Mouse (Mus musculus) CH12F3 (cell line): ENCODE results near the gene Gm17545.
"Not testable (repeated sequence)": the region's sequence is repeated elsewhere in the genome, so short reads cannot be mapped to it uniquely, and the experiment has no call there.

Experiments used
- in situ Hi-C: fragments of 300-500 bp; cut with MboI; formaldehyde crosslinking; loops from 2 replicates; pipeline ENCODE4 v1.14.3; 2020; ENCODE audit warnings: low sequenced_read_pairs

The Gm17545 gene

DNA sequence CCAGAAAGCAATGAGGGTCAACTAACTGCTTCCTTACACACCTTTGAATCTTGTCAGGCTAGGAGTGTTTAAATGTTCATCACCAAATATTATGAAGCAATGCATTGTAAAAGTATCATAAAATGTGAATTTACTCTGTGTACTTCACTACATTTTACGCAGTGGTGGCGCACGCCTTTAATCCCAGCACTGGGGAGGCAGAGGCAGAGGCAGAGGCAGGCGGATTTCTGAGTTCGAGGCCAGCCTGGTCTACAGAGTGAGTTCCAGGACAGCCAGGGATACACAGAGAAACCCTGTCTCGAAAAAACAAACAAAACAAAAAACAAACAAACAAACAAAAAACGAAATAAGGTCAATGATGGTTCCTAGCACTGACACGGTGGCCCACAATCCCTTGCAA, at the start of gene Gm17545:
Gene Gm17545, plus strand, starts transcription at position 301 of the 400 bp plus-strand sequence.
- in situ Hi-C loops = not testable (repeated sequence)

- in situ Hi-C loops = no loop called here
Observed at GRCm38 (mm10) chr9:22405414-22405813, 48.7 kb upstream of the Gm17545 start.

DNA sequence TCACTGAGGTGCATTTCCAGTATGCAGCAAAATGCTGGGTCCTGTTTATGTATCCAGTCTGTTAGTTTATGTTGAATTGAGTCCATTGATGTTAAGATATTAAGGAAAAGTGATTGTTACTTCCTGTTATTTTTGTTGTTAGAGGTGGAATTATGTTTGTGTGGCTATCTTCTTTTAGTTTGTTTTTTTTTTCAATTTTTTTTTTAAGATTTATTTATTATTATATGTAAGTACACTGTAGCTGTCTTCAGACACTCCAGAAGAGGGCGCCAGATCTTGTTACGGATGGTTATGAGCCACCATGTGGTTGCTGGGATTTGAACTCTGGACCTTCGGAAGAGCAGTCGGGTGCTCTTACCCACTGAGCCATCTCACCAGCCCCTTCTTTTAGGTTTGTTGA, 46.5 kb upstream of the Gm17545 start:
- in situ Hi-C loops = not testable (repeated sequence)

DNA sequence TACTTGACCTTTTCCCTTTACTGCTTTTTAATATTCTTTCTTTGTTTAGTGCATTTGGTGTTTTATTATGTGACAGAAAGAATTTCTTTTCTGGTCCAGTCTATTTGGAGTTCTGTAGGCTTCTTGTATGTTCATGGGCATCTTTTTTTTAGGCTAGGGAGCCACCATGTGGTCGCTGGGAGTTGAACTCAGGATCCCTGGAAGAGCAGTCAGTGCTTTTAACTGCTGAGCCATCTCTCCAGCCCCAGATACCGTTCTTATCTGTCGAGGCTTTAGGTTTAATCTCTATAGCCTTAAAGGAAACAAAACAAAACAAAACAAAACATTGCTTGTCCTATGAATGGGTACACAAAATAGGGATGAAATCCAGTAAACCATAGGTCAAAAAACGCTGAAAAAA, 45.7 kb upstream of the Gm17545 start:
- in situ Hi-C loops = not testable (repeated sequence)

DNA sequence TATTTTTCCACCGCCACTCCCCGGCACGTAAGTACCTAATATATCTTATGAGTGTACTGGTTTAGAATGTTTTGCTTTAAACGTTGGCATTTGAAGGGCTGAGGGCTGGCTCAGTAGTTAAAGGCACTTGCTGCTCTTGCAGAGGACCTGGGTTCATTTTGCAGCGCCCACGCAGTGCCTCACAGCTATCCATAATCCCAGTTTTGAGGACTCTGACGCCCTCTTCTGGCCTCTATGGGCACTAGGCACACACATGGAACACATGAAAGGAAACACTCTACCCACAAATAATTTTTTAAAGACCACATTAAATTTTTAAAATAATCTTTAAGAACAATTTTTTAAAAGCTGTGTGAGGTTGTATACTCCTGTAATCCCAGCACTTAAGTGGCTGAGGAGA, 44.6 kb upstream of the Gm17545 start:
- in situ Hi-C loops = no loop called here

DNA sequence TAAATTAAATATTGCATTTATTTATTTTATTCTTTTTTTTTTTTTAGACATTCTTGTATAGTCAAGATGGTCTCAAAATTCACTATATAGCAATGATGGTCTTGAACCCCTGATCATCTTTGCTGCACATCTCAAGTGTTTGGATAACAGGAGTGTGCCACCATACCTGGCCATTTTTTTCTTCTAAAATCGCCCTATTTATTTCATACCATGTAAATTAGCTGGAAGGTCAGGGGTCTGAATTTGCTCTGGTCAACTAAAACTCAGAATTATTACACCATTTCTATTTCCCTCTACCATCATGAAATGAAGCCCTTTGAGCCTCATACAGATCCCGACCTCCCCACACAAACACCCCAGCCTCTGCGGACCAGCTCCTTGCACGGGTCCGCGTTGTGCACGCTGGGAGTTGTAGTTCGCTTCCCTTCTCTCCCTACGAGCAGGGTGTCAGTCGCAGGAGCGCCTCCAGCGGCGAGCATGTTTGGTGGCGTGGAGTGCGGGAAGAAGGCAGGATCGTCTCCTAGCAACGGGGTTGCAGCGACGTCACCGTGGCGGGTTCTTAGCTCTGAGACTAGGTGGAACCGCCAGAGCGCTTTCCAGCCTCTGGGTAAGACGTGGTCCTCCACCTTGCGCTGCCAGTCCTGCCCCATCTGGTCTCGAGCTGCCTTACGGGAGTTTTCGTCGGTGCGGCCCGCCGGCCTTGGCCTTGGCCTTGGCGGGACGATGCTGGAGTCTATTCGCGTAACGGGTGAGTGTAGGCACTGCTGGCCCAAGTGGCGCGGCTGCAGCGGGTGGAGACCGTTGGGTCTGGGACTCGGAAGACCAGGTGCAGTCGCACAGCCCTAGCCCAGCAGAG, 42.9 kb upstream of the Gm17545 start, which contains the start of gene 9530077C05Rik:
Gene 9530077C05Rik, plus strand, starts transcription at position 512 of the 856 bp plus-strand sequence.
- in situ Hi-C loops = no loop called here

DNA sequence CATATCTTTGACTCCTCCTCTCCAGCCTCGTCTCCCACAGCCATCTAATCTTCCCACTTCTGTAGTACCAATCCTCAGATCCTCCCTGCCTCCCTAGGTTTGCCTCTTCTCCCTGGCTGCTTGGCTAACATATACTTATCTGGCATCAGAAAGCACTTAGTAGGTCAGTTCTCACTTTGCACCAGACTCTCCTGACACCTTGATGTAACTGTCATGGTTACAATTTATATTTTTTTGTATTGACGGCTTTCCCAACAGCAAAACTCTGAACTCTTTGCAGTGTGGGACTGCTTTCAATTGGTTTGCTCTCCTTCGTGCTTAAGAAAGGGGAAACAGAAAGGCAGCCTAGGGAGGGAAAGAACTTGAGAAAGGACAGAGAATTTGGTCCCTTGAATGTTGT, 37.9 kb upstream of the Gm17545 start:
- in situ Hi-C loops = no loop called here

- in situ Hi-C loops = no loop called here
Observed at GRCm38 (mm10) chr9:22417547-22417946, 36.5 kb upstream of the Gm17545 start.

DNA sequence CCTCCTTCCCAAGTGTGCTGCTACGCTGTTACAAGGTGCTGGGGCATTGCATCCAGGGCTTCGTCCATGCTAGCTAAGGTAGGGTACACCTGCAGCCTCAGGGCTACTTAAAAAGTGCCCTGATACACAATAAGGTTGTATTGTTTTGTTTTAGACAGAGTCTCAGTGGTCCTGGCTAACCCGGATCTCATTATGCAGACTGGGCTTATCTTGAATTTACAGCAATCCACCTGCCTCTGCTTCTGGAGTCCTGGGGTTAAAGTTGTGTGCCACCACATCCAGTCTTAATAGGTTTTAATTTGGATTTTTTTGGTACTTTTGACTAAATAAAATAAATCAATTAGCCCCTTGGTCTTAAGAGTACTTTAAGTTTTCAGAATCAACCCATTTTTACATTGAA, 34.2 kb upstream of the Gm17545 start:
- in situ Hi-C loops = no loop called here

DNA sequence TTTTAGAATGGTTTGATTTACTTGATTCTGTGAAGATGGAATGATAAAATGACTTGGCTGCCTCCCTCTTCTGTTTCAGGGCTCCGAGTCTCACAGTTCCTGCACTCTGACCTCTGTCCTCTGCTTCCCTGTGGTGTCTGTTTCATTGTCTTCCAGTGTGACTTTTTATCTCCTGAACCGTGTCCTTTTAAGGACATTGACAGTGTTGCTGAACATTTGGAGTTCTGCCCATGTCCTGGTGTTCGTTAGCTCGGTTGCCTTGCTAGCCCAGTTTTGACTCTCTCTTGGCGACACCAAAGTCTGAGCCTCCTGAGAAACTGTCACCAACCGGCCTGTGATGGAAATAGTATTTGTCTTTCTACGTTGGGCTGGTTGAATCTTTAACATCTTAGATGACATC, 33.6 kb upstream of the Gm17545 start:
- in situ Hi-C loops = no loop called here

GRCm38 (mm10) chr9:22422559-22422958, 31.5 kb upstream of the Gm17545 start:
- in situ Hi-C loops = no loop called here

GRCm38 (mm10) chr9:22423507-22423906, 30.6 kb upstream of the Gm17545 start:
- in situ Hi-C loops = no loop called here

DNA sequence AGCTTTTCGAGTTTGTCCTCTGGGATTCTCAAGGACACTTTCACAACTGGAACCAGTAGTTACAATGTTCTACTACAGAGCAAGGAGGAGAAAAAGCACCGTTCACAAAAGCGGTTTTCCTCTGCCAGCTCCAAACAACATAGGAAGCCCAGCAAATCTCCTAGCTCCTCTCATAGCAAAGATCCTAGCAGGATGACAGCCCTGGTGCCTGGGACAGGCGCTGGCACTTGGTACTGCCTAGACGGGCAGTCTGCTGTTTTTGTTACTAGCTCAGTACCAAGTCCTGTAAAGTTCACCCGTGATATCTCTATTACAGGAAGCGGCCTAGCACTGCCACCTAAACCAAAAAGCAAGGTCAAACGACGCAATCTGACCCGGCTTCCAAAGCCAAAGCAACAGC, 29.9 kb upstream of the Gm17545 start:
- in situ Hi-C loops = no loop called here

DNA sequence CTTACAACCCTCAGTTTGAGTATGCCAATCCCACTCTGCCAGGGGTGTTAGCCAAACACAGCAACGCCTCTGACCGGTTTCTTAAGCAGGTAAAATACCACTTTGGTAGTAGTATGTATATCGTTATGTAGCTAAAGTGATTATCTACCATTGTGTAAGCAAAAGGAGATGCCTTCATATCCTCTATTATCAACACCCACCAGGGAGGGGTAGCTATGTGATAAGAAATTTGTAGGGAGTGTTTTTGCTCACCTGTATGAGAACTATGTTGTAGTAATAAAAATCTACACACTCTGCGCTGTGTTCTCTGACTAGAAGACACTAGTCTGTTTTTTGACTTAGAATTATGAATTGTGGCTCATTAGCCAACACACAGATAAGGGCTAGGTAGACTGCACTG, 29.4 kb upstream of the Gm17545 start:
- in situ Hi-C loops = no loop called here

DNA sequence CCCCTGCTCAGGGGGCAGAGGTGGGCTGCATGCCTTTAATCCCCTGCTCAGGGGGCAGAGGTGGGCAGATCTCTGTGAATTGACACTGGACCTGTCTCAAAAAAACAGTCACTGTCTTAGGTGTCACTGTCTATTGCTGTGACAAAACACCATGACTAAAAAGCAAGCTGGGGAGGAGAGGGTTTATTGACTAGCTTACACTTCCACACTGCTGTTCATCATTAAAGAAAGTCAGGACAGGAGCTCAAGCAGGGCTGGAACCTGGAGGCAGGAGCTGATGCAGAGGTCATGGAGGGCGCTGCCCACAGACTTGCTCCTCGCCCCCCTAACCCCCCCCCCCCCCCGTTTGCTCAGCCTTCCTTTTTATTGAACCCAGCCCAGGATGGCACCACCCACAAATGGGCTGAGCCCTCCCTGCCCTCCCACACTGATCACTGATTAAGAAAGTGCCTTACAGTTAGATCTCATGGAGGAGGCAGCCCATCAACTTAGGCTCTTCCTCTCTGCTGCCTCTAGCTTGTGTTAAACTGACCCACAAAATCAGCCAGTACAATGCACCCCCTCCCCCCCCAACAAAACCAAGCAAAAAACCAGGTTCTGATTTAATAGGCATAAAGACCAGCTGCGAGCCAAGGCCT, 25.9 kb upstream of the Gm17545 start:
- in situ Hi-C loops = no loop called here

DNA sequence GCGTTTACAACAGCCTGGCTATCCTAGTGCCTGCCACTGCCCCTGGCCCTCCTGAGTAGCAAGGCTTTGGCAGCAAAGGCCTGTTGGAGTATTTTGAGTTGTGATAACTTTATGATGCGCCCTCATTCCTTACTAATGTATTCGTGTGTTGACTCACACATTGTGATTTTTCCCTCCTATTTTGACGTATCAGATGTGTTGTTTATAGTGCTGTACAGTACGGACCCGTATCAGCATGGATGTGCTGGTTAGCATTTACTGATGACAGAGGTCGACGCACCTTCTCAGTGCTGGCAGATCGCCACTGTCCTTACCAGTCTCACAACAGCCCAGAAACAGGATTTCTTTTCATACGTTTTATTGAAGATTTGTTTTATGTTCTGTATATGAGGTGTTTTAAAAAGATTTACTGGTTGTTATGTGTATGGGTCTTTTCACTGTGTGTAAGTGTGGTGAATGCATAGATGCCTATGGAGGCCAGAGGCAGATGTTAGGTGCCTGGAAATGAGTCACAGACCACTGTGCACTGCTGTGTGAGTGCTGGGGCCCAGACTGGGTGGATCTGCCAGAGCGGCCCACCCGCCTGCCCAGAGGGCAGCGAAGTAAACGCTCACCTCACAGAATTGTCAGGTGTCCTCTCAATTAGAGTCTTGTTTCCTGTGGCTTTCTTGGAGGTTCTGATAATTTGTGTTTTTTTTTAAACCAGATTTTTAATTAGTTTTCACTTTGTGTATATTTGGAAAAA, 25.3 kb upstream of the Gm17545 start:
- in situ Hi-C loops = no loop called here

DNA sequence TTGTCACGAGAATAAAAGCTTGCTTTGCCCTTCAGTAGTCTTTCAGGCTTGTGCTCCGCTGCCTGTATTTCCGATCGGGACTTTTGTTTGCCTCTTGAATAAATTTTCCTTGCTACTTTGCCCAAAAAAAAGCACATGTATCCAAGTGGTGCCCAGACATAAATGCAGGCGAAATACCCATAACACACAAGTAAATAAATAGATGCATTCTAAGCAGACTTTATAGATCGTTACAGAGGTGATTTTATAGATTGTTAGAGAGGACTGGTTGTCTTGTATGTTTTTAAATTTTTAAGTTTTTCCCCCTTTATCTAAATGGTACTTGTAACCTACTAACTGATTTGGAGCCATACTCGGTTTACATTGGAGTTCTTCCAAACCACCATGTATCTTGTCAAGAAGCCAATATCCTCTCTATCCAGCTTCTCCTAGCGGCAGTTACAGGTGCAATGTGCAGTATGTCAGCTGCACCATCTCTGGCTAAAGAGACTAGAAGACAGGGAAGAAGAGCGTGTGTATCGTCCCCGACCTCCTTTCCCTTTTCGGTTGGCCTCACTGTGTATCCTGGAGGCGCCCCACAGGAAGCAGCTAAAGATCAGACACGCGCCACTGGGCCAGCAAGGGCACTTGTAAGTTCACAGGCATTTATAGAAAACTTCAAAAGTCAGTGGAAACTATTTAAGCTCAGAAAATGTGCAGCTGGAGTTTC, 24.4 kb upstream of the Gm17545 start:
- in situ Hi-C loops = no loop called here

GRCm38 (mm10) chr9:22430315-22430840, 23.7 kb upstream of the Gm17545 start:
- in situ Hi-C loops = no loop called here

DNA sequence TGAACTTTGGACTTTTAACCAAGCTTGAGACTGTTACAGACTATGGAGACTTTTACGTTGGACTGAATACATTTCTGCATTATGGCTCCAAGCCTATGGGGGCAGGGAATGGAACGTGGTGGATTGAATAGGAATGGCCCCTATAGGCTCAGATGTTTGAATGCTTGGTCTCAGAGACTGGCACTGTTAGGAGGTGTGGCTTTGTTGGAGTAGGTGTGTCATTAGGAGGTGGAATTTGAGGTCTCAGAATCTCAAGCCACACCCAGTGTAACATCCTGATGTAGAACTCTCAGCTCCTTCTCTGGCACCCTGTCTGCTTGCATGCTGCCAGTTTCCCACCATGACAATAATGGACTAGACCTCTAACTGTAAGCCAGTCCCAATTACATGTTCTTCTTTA, 20.9 kb upstream of the Gm17545 start:
- in situ Hi-C loops = no loop called here

DNA sequence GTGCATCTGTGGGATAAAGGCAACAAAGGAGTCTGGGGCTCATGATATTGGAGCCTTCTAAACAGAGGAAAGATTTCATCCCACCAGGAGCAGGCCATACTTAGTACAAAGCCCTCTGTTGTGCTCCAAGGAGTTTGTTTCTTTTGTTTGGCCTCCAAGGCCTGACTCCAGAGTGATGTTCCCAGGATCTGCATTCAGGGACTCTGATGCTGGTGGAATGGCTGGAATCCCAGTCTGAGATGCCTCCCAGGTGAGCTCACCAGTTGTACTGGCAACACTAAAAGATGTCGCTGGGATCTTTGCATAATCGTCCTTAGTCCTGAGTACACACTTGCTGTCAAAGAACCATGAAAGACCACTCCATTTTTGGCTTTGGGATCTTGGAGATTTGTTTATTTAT, 20.0 kb upstream of the Gm17545 start:
- in situ Hi-C loops = no loop called here

DNA sequence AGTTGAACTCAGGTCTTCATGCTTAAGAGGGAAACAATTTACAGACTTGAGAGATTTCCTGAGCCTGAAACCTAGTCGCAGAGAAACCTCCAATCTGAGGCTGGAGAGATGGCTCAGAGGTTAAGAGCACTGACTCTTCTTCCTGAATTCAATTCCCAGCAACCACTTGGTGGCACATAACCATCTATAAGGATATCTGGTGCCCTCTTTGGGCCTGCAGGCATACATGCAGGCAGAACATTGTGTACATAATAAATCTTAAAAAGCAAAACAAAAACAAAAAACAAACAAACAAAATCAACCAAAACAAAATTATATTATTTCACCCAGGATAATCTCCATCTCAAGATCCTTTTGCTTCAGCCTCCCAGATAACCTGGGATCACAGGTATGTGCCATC, 15.3 kb upstream of the Gm17545 start:
- in situ Hi-C loops = no loop called here
